Mouse (Mus musculus): ENCODE results near the gene Mns1. TPM values are rescaled to one million over a fixed set of nuclear protein-coding genes. Genes with fewer than 3 reads are reported as not detected.
"Not testable (repeated sequence)": the region's sequence is repeated elsewhere in the genome, so short reads cannot be mapped to it uniquely, and the experiment has no call there.

Mns1 gene
- total RNA-seq (2021) = 1 to 10 TPM; 1.2 to 1.7 TPM

- intact Hi-C loops (cut with DNase I) = no loop called here
- peak; percentile 92 to 94 for DNase-seq (ENCODE audit: extremely low spot score in 1 of 2, low spot score in 2 of 2)
Measured at GRCm38 (mm10) chr9:72437822-72438701, at the start of gene Mns1. TSS of gene Mns1 (plus strand) at chr9:72438011.

- no peak for DNase-seq (ENCODE audit: extremely low spot score in 1 of 2, low spot score in 2 of 2)
- intact Hi-C loops (cut with DNase I) = no loop called here
Measured at GRCm38 (mm10) chr9:72388934-72389333, 48.9 kb upstream of the Mns1 start.

GRCm38 (mm10) chr9:72389431-72390002, 48.3 kb upstream of the Mns1 start:
- no peak for DNase-seq (ENCODE audit: extremely low spot score in 1 of 2, low spot score in 2 of 2)
- intact Hi-C loops (cut with DNase I) = no loop called here

GRCm38 (mm10) chr9:72390321-72391077, 47.3 kb upstream of the Mns1 start:
- no peak for DNase-seq (ENCODE audit: extremely low spot score in 1 of 2, low spot score in 2 of 2)
- intact Hi-C loops (cut with DNase I) = no loop called here

- intact Hi-C loops (cut with DNase I) = no loop called here
- no peak for DNase-seq (ENCODE audit: extremely low spot score in 1 of 2, low spot score in 2 of 2)
Measured at GRCm38 (mm10) chr9:72392686-72393085, 45.1 kb upstream of the Mns1 start.

GRCm38 (mm10) chr9:72393238-72393637, 44.6 kb upstream of the Mns1 start:
- intact Hi-C loops (cut with DNase I) = no loop called here
- no peak for DNase-seq (ENCODE audit: extremely low spot score in 1 of 2, low spot score in 2 of 2)

- intact Hi-C loops (cut with DNase I) = no loop called here
- DNase-seq (ENCODE audit: extremely low spot score in 1 of 2, low spot score in 2 of 2) = no peak
Measured at GRCm38 (mm10) chr9:72393869-72394341, 43.9 kb upstream of the Mns1 start.

GRCm38 (mm10) chr9:72400121-72400520, 37.7 kb upstream of the Mns1 start:
- intact Hi-C loops (cut with DNase I) = loop anchor here (10.0 kb wide), 1 partner anchor 565 kb away; no protein-coding TSS in a partner anchor

GRCm38 (mm10) chr9:72401769-72402168, 36.0 kb upstream of the Mns1 start:
- not testable (repeated sequence) for DNase-seq (ENCODE audit: extremely low spot score in 1 of 2, low spot score in 2 of 2)
- intact Hi-C loops (cut with DNase I) = loop anchor here (10.0 kb wide), 1 partner anchor 567 kb away; no protein-coding TSS in a partner anchor

More at GRCm38 (mm10) chr9:72400121-72400520, 37.7 kb upstream of the Mns1 start:
- DNase-seq (ENCODE audit: extremely low spot score in 1 of 2, low spot score in 2 of 2) = no peak

GRCm38 (mm10) chr9:72403421-72403820, 34.4 kb upstream of the Mns1 start:
- intact Hi-C loops (cut with DNase I) = loop anchor here (10.0 kb wide), 1 partner anchor 569 kb away; no protein-coding TSS in a partner anchor
- DNase-seq (ENCODE audit: extremely low spot score in 1 of 2, low spot score in 2 of 2) = no peak

- no peak for DNase-seq (ENCODE audit: extremely low spot score in 1 of 2, low spot score in 2 of 2)
- intact Hi-C loops (cut with DNase I) = loop anchor here (10.0 kb wide), 1 partner anchor 570 kb away; no protein-coding TSS in a partner anchor
Measured at GRCm38 (mm10) chr9:72404446-72404845, 33.4 kb upstream of the Mns1 start.

GRCm38 (mm10) chr9:72404934-72405333, 32.9 kb upstream of the Mns1 start:
- intact Hi-C loops (cut with DNase I) = loop anchor here (10.0 kb wide), 1 partner anchor 570 kb away; no protein-coding TSS in a partner anchor
- DNase-seq (ENCODE audit: extremely low spot score in 1 of 2, low spot score in 2 of 2) = no peak

- intact Hi-C loops (cut with DNase I) = loop anchor here (10.0 kb wide), 1 partner anchor 571 kb away; no protein-coding TSS in a partner anchor
- no peak for DNase-seq (ENCODE audit: extremely low spot score in 1 of 2, low spot score in 2 of 2)
Measured at GRCm38 (mm10) chr9:72405882-72406638, 31.8 kb upstream of the Mns1 start.

GRCm38 (mm10) chr9:72408131-72408586, 29.7 kb upstream of the Mns1 start:
- intact Hi-C loops (cut with DNase I) = loop anchor here (10.0 kb wide), 1 partner anchor 573 kb away; no protein-coding TSS in a partner anchor

GRCm38 (mm10) chr9:72409381-72410225, 28.2 kb upstream of the Mns1 start:
- DNase-seq (ENCODE audit: extremely low spot score in 1 of 2, low spot score in 2 of 2) = no peak
- intact Hi-C loops (cut with DNase I) = loop anchor here (10.0 kb wide), 1 partner anchor 575 kb away; no protein-coding TSS in a partner anchor

More at GRCm38 (mm10) chr9:72408131-72408586, 29.7 kb upstream of the Mns1 start:
- peak; percentile 75 to 80 for DNase-seq (ENCODE audit: extremely low spot score in 1 of 2, low spot score in 2 of 2)

GRCm38 (mm10) chr9:72411746-72412145, 26.1 kb upstream of the Mns1 start:
- intact Hi-C loops (cut with DNase I) = no loop called here
- no peak for DNase-seq (ENCODE audit: extremely low spot score in 1 of 2, low spot score in 2 of 2)

GRCm38 (mm10) chr9:72418443-72418842, 19.4 kb upstream of the Mns1 start:
- intact Hi-C loops (cut with DNase I) = no loop called here
- DNase-seq (ENCODE audit: extremely low spot score in 1 of 2, low spot score in 2 of 2) = no peak
